Mouse (Mus musculus) lung, embryonic 16.5 days (tissue): ENCODE results near the gene Gpr176. TPM values are rescaled to one million over a fixed set of nuclear protein-coding genes. Genes with fewer than 3 reads are reported as not detected.
"Not testable (repeated sequence)": the region's sequence is repeated elsewhere in the genome, so short reads cannot be mapped to it uniquely, and the experiment has no call there.

Experiments used
- ATAC-seq: fragments of 200-750 bp; cut with Nextera tagmentation; 2 replicates; pipeline ENCODE4 v1.8.0; 2017; ENCODE audit warnings: low read depth, mild to moderate bottlenecking, moderate library complexity
- H3K27ac ChIP-seq: fragments of 300-500 bp; sonication (generic); 2 replicates; pipeline ENCODE4 v1.5.1; 2014; ENCODE audit warnings: mild to moderate bottlenecking, control low read depth, low read length
- H3K27me3 ChIP-seq: fragments of 300-500 bp; sonication (generic); 2 replicates; pipeline ENCODE4 v1.6.1; 2014; ENCODE audit warnings: low read depth, low read length, mixed read lengths; ENCODE audit not compliant: control insufficient read depth, insufficient read depth
- H3K36me3 ChIP-seq: fragments of 300-500 bp; sonication (generic); 2 replicates; pipeline ENCODE4 v1.6.1; 2014; ENCODE audit warnings: low read length; ENCODE audit not compliant: control insufficient read depth, insufficient read depth
- H3K4me1 ChIP-seq: fragments of 300-500 bp; sonication (generic); replicated peaks from 2 replicates; pipeline ENCODE4 v1.6.1; 2014; ENCODE audit warnings: low read length, mixed read lengths; ENCODE audit not compliant: control insufficient read depth, insufficient read depth
- H3K4me2 ChIP-seq: fragments of 300-500 bp; sonication (generic); 2 replicates; pipeline ENCODE4 v1.6.1; 2014; ENCODE audit warnings: low read depth, low read length, control low read depth
- H3K4me3 ChIP-seq: fragments of 300-500 bp; sonication (generic); 2 replicates; pipeline ENCODE4 v1.5.1; 2014; ENCODE audit warnings: mild to moderate bottlenecking, low read length, control low read depth
- H3K9ac ChIP-seq: fragments of 300-500 bp; sonication (generic); 2 replicates; pipeline ENCODE4 v1.6.1; 2014; ENCODE audit warnings: low read length, control low read depth
- H3K9me3 ChIP-seq: fragments of 300-500 bp; sonication (generic); 2 replicates; pipeline ENCODE4 v1.6.1; 2016; ENCODE audit warnings: low read length; ENCODE audit not compliant: control insufficient read depth
- WGBS: fragments of 180-500 bp; shearing (Covaris S2); extraction: QIAGEN DNeasy Blood & Tissue Kit; methylation state at CpG from one replicate; pipeline ENCODE4 v1.1.7; 2014; 5-methylcytosine and 5-hydroxymethylcytosine counted together
- polyA plus RNA-seq: library from polyadenylated mRNA; unstranded; fragments of >200 nt; fragmentation: Nextera tagmentation; extraction: Ambion mirVana; gene quantifications from 2 replicates; pipeline ENCODE4 v1.2.1, GENCODE M21; 2015

Gene Gpr176
- polyA plus RNA-seq, 1 experiment from 2014 or later, result 0.20 TPM

DNA sequence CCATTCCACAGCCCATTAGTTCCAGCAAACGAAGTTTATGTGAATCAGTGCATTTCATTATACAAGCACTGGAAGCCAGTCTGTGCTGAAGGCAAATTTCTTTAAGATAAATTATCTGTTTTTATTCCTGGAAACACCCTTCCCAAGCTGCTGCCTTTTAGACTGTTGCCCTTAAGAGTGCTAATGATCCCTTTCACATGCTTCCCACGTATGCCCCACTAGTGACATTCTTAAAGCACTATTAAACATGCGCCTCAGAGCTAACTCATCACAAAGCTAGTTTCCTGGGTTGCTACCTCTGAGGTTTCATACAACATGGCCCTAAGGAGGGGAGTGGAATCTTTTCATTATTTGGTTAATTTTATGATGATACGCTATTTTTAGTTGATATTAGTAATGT, 74.6 kb downstream of the Gpr176 start:
- Histone ChIP-seq H3K36me3 (no peaks in the 10 kb centered on the region), H3K27ac (no peak overlapping the region), H3K9me3 (no peaks in the 10 kb centered on the region), H3K4me1 (no peaks in the 10 kb centered on the region), H3K4me2 (no peak overlapping the region), H3K27me3 (no peaks in the 10 kb centered on the region), H3K9ac (no peak overlapping the region), H3K4me3 (no peak overlapping the region)
- ATAC-seq, result no peak
- 74% methylated on average over 4 of the region's 4 CpGs for WGBS

DNA sequence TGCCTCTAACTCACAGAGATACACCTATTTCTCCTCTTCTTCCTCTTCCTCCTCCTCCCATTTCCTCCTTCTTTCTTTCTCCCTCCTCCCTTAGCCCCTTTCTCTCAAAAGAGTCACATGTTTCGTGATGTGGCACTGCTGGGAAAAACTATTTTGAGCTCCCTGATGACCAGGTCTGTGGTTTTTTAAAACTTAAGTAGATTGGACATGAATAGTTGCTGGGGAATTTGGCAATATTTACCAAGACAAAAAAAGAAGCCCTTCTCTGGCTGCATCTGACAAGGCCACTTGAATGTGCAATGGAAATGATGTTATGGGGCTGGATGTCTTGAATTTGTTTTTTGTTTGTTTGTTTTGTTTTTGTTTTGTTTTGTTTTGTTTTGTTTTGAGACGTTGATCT, 75.3 kb downstream of the Gpr176 start:
- Histone ChIP-seq H3K27ac (no peak overlapping the region), H3K9ac (no peak overlapping the region), H3K4me3 (no peak overlapping the region), H3K36me3 (no peaks in the 10 kb centered on the region), H3K9me3 (no peaks in the 10 kb centered on the region), H3K4me2 (no peak overlapping the region), H3K4me1 (no peaks in the 10 kb centered on the region), H3K27me3 (no peaks in the 10 kb centered on the region)
- WGBS, result 71% methylated on average over 2 of the region's 2 CpGs
- ATAC-seq, result no peak

DNA sequence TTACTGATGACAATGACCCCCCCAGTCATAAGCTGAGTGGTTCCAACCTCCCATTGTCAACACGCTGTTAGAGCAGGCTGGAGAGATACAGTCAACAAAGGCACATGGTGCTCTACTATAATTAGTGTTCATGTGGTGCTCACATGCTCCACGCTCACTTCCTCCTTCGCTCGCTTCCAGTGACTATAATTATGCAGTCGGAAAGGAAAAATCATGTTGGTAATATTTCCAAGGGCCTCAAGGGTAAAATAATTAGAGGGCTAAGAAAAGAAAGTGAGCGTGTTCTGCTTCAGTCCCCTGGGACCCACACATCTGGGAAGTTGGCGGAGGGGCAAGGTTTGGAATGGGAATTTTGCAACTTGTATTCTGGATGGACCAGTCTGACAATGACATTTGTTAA, 77.7 kb downstream of the Gpr176 start:
- ATAC-seq, result no peak
- Histone ChIP-seq H3K4me3 (no peak overlapping the region), H3K9ac (no peak overlapping the region), H3K36me3 (no peaks in the 10 kb centered on the region), H3K27ac (no peak overlapping the region), H3K4me2 (no peak overlapping the region), H3K9me3 (0 out of 2 replicates have a peak, but pooled peaks cover 2% of the 10 kb centered on the region), H3K4me1 (no peaks in the 10 kb centered on the region), H3K27me3 (no peaks in the 10 kb centered on the region)
- 77% methylated on average over 7 of the region's 7 CpGs for WGBS

DNA sequence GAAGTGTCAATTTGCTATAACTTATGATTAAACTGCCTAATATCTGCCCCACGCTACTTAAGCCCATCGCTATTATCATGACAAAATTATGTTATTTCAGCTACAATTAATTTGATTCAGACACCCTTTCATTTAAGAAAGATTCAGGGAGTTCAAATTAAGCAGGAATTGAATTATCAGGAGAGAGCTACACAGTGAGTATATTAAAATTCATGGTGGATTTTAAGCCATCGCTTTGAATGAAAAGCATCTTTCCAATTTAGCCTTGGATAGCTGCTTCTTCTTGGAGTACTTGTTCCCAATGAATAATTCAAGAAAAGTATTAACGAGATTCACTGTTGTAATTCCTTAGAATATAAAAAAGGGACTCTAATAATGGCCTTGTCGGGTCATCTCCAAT, 79.6 kb downstream of the Gpr176 start:
- Histone ChIP-seq H3K9ac (no peak overlapping the region), H3K36me3 (no peaks in the 10 kb centered on the region), H3K9me3 (0 out of 2 replicates have a peak, but pooled peaks cover 2% of the 10 kb centered on the region), H3K27me3 (no peaks in the 10 kb centered on the region), H3K27ac (no peak overlapping the region), H3K4me1 (no peaks in the 10 kb centered on the region), H3K4me3 (no peak overlapping the region), H3K4me2 (no peak overlapping the region)
- 89% methylated on average over 5 of the region's 5 CpGs for WGBS
- no peak for ATAC-seq

DNA sequence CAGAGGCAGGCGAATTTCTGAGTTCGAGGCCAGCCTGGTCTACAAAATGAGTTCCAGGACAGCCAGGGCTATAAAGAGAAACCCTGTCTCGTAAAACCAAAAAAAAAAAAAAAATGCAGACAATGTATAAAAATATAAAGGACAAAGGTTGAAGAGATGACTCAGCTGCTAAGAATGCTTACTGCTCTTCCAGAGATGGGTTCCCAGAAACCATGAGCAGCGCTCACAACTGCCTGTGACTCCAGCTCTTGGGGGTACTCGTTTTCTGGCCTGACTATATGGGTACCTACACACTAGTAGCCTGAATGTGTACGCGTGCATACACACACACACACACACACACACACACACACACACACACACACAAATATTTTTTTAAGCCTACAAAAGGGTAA, 84.2 kb downstream of the Gpr176 start:
- not testable (repeated sequence) for H3K27me3 ChIP-seq, H3K9ac ChIP-seq, H3K27ac ChIP-seq, H3K4me1 ChIP-seq, H3K9me3 ChIP-seq, H3K36me3 ChIP-seq, ATAC-seq, H3K4me3 ChIP-seq, H3K4me2 ChIP-seq
- 79% methylated on average over 7 of the region's 7 CpGs for WGBS

DNA sequence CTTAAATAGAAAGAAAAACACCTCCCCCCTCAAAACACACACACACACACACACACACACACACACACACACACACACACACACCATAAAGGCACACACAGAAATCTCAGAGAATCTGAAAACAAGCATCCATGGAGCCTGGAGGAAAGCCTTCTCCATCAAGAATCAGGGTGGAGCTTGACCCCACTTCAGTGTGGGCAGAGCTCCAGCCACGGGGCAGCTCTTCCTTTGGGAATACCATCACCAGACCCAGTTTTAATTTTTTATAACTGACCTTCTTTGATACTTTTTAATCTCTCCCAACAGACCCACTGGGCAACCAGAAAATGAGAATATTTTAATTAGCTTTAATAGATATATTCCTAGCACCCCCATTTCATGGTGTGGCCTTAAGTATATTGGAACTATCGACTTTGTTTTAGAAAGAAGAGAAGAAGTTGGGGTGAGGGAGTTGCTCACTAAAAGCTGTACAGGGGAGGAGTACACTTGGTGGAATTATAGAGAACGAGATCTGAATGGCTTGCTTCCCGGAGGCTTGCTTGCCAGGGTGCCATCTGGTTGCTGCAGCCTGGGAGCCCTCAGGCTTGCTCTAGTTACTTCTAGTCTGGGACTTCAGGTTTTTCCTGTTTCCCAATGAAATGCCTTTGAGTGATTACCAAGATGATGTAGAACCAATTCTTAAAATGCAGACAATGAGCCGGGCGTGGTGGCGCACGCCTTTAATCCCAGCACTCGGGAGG, 84.7 kb downstream of the Gpr176 start:
- H3K9ac ChIP-seq, result no peak overlapping the region
- no peak overlapping the region for H3K27ac ChIP-seq
- WGBS, result 78% methylated on average over 9 of the region's 9 CpGs
- no peak overlapping the region for H3K4me3 ChIP-seq
- no peak for ATAC-seq
- H3K4me1 ChIP-seq, result no peaks in the 10 kb centered on the region
- no peaks in the 10 kb centered on the region for H3K36me3 ChIP-seq
- no peaks in the 10 kb centered on the region for H3K27me3 ChIP-seq
- no peak overlapping the region for H3K4me2 ChIP-seq
- 0 out of 2 replicates have a peak, but pooled peaks cover 2% of the 10 kb centered on the region for H3K9me3 ChIP-seq

DNA sequence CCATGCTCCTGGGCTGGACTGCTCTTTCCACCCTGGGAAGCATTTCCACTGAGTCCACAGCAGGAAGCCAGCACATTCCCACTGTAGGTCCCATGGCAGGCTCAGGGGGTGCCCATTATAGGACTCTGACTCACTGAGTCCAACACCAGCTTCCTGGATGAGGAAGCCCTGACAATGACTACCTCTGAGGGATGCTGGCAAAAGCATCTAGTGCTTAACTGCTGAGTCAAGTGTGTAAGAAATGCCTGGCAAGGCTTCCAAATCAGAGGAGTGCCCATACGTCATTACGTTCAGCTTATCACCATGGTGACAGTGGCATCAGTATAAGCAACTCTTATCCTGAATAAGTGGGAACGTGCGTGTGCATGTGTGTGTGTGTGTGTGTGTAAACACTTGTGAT, 85.5 kb downstream of the Gpr176 start:
- Histone ChIP-seq H3K9me3 (0 out of 2 replicates have a peak, but pooled peaks cover 2% of the 10 kb centered on the region), H3K27me3 (no peaks in the 10 kb centered on the region), H3K27ac (no peak overlapping the region), H3K4me1 (no peaks in the 10 kb centered on the region), H3K36me3 (no peaks in the 10 kb centered on the region), H3K4me2 (no peak overlapping the region), H3K9ac (no peak overlapping the region), H3K4me3 (no peak overlapping the region)
- 61% methylated on average over 4 of the region's 4 CpGs for WGBS
- ATAC-seq, result no peak

DNA sequence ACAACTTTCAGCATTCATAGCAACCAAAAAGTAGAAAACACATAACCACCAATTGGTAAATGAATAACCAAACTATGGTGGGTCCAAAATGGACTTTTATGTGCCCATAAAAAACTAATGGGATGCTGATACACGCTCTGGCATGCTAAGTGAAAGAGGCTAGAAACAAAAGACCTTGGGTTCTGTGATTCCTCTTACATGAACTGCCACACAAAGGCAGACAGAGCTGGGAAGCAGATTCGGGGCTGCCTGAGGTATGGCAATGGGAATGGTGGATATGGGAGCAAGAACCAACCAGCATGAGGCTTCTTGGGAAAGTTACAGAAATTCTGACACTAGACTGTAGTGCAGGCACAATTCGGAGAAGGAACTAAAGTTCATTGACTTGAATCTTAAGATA, 90.8 kb downstream of the Gpr176 start:
- Histone ChIP-seq H3K4me2 (no peak overlapping the region), H3K27ac (no peak overlapping the region), H3K9ac (no peak overlapping the region), H3K36me3 (no peaks in the 10 kb centered on the region), H3K4me1 (no peaks in the 10 kb centered on the region), H3K9me3 (no peaks in the 10 kb centered on the region), H3K4me3 (no peak overlapping the region), H3K27me3 (no peaks in the 10 kb centered on the region)
- no peak for ATAC-seq
- 75% methylated on average over 3 of the region's 3 CpGs for WGBS

DNA sequence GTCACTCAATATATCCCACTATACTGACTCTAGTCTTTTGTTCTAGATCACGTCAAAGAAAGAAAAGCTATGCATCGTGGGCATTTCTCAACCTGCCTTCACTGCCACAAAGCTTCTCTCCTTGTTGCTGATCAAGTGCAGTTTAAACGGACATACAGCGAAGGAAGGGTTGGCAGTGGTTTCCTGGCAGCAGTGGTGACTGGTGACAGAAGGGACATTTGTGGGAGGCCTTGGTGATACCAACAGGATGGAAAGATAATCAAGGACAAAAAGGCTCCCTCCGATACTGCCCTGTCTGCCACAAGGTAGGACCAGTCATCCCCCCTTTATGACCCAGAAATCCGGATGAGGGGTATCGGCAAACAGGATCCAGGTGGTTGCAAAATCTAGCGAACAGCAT, 95.0 kb downstream of the Gpr176 start:
- H3K27ac ChIP-seq, result no peak overlapping the region
- H3K36me3 ChIP-seq, result no peaks in the 10 kb centered on the region
- no peak for ATAC-seq
- H3K9ac ChIP-seq, result no peak overlapping the region
- no peak overlapping the region for H3K4me2 ChIP-seq
- no peaks in the 10 kb centered on the region for H3K4me1 ChIP-seq
- WGBS, result 83% methylated on average over 8 of the region's 8 CpGs
- no peaks in the 10 kb centered on the region for H3K27me3 ChIP-seq
- H3K4me3 ChIP-seq, result no peak overlapping the region
- H3K9me3 ChIP-seq, result no peaks in the 10 kb centered on the region

DNA sequence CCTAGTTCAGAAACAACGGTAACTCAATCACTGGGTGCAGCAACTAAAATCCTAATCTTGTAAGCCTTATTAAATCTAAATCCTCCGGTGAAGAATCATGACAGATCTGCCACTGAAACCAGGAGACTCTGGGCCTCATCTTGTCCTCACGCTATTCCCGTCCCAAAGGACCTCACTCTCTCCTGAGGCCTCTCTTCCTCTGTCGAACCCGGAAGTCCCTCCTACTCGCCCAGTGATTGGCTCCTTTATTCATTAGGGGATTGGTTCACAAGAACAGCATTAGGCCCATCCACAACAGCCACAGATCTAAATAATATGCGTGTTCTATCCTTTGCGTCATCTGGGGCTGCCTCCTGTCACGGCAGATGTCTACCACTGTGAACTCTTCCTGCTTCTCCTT, 101.6 kb downstream of the Gpr176 start:
- Histone ChIP-seq H3K4me2 (no peak overlapping the region), H3K36me3 (no peaks in the 10 kb centered on the region), H3K4me1 (no peaks in the 10 kb centered on the region), H3K9me3 (no peaks in the 10 kb centered on the region), H3K27me3 (no peaks in the 10 kb centered on the region), H3K27ac (no peak overlapping the region), H3K9ac (no peak overlapping the region), H3K4me3 (no peak overlapping the region)
- WGBS, result 86% methylated on average over 10 of the region's 10 CpGs
- ATAC-seq, result no peak
